Mouse (Mus musculus) intestine, embryonic 16.5 days (tissue): ENCODE measurements at regions not wholly inside any gene's neighbourhood (a gene's known extent, or its start where the extent isn't known, plus 50 kb on each side); places are given as distances from the start of the nearest gene placed in this dataset.

Experiments
- ATAC-seq: fragments of 200-750 bp; cut with Nextera tagmentation; 2 replicates; pipeline ENCODE4 v1.8.0; 2017; ENCODE audit warnings: moderate TSS enrichment, moderate library complexity
- H3K27ac ChIP-seq: fragments of 300-500 bp; sonication (generic); 2 replicates; pipeline ENCODE4 v1.5.1; 2014; ENCODE audit warnings: mild to moderate bottlenecking, low read length
- H3K27me3 ChIP-seq: fragments of 300-500 bp; sonication (generic); replicated peaks from 2 replicates; pipeline ENCODE4 v1.6.1; 2014; ENCODE audit warnings: low read length, control low read depth, mixed read lengths; ENCODE audit not compliant: control insufficient read depth, insufficient read depth
- H3K36me3 ChIP-seq: fragments of 300-500 bp; sonication (generic); 2 replicates; pipeline ENCODE4 v1.6.1; 2014; ENCODE audit warnings: low read length, control low read depth; ENCODE audit not compliant: control insufficient read depth, insufficient read depth
- H3K4me1 ChIP-seq: fragments of 300-500 bp; sonication (generic); 2 replicates; pipeline ENCODE4 v1.6.1; 2014; ENCODE audit warnings: low read length, control low read depth, mixed read lengths; ENCODE audit not compliant: control insufficient read depth, insufficient read depth
- H3K4me2 ChIP-seq: fragments of 300-500 bp; sonication (generic); 2 replicates; pipeline ENCODE4 v1.6.1; 2014; ENCODE audit warnings: low read depth, low read length, control low read depth
- H3K4me3 ChIP-seq: fragments of 300-500 bp; sonication (generic); 2 replicates; pipeline ENCODE4 v1.5.1; 2014; ENCODE audit warnings: mild to moderate bottlenecking, low read length
- H3K9ac ChIP-seq: fragments of 300-500 bp; sonication (generic); 2 replicates; pipeline ENCODE4 v1.6.1; 2014; ENCODE audit warnings: low read depth, low read length
- H3K9me3 ChIP-seq: fragments of 300-500 bp; sonication (generic); 2 replicates; pipeline ENCODE4 v1.6.1; 2016; ENCODE audit warnings: low read length, control low read depth; ENCODE audit not compliant: control insufficient read depth
- WGBS: fragments of 180-500 bp; shearing (Covaris S2); extraction: QIAGEN DNeasy Blood & Tissue Kit; methylation state at CpG from one replicate; pipeline ENCODE4 v1.1.7; 2014; 5-methylcytosine and 5-hydroxymethylcytosine counted together

- H3K4me2 ChIP-seq: no peak overlapping the region
- no peaks in the 10 kb centered on the region for H3K27me3 ChIP-seq
- no peak for ATAC-seq
- no peaks in the 10 kb centered on the region for H3K4me1 ChIP-seq
- no peak overlapping the region for H3K27ac ChIP-seq
- no peak overlapping the region for H3K4me3 ChIP-seq
- no peaks in the 10 kb centered on the region for H3K9me3 ChIP-seq
- 61% methylated on average over 4 of the region's 4 CpGs for WGBS
- H3K9ac ChIP-seq: no peak overlapping the region
- H3K36me3 ChIP-seq: no peaks in the 10 kb centered on the region
Measured at GRCm38 (mm10) chr13:70336069-70336468, 301.4 kb downstream of the Ice1 start.

GRCm38 (mm10) chr13:70340437-70340836 is 297.0 kb downstream of the Ice1 start:
- no peaks in the 10 kb centered on the region for H3K27me3 ChIP-seq
- 55% methylated on average over 3 of the region's 3 CpGs for WGBS
- H3K9me3 ChIP-seq: no peaks in the 10 kb centered on the region
- no peak for ATAC-seq
- no peak overlapping the region for H3K4me2 ChIP-seq
- H3K9ac ChIP-seq: no peak overlapping the region
- no peaks in the 10 kb centered on the region for H3K36me3 ChIP-seq
- H3K4me3 ChIP-seq: no peak overlapping the region
- no peak overlapping the region for H3K27ac ChIP-seq
- no peaks in the 10 kb centered on the region for H3K4me1 ChIP-seq

- WGBS: 77% methylated on average over 1 of the region's 1 CpGs
- Histone ChIP-seq H3K27me3 (no peaks in the 10 kb centered on the region), H3K4me3 (no peak overlapping the region), H3K9me3 (no peaks in the 10 kb centered on the region), H3K36me3 (no peaks in the 10 kb centered on the region), H3K4me1 (no peaks in the 10 kb centered on the region), H3K4me2 (no peak overlapping the region), H3K27ac (no peak overlapping the region), H3K9ac (no peak overlapping the region)
- no peak for ATAC-seq
Measured at GRCm38 (mm10) chr13:70343191-70343734, 294.2 kb downstream of the Ice1 start.

GRCm38 (mm10) chr13:70343911-70344310 is 293.5 kb downstream of the Ice1 start:
- Histone ChIP-seq H3K4me1 (no peaks in the 10 kb centered on the region), H3K27me3 (no peaks in the 10 kb centered on the region), H3K9ac (no peak overlapping the region), H3K9me3 (no peaks in the 10 kb centered on the region), H3K27ac (no peak overlapping the region), H3K4me3 (no peak overlapping the region), H3K4me2 (no peak overlapping the region), H3K36me3 (no peaks in the 10 kb centered on the region)
- no peak for ATAC-seq
- WGBS: 58% methylated on average over 2 of the region's 2 CpGs

GRCm38 (mm10) chr13:70344311-70344710 is 293.1 kb downstream of the Ice1 start:
- no peak overlapping the region for H3K27ac ChIP-seq
- H3K27me3 ChIP-seq: no peaks in the 10 kb centered on the region
- no peak for ATAC-seq
- no peak overlapping the region for H3K4me2 ChIP-seq
- H3K36me3 ChIP-seq: no peaks in the 10 kb centered on the region
- 66% methylated on average over 5 of the region's 5 CpGs for WGBS
- H3K4me1 ChIP-seq: no peaks in the 10 kb centered on the region
- no peak overlapping the region for H3K4me3 ChIP-seq
- no peaks in the 10 kb centered on the region for H3K9me3 ChIP-seq
- no peak overlapping the region for H3K9ac ChIP-seq

GRCm38 (mm10) chr13:70348456-70348855 is 289.0 kb downstream of the Ice1 start:
- ATAC-seq: no peak
- Histone ChIP-seq H3K9me3 (no peaks in the 10 kb centered on the region; the same call in 1 of the 2 replicates), H3K4me1 (no peaks in the 10 kb centered on the region), H3K36me3 (no peaks in the 10 kb centered on the region), H3K27me3 (no peaks in the 10 kb centered on the region), H3K27ac (no peak overlapping the region), H3K4me2 (no peak overlapping the region), H3K9ac (no peak overlapping the region), H3K4me3 (no peak overlapping the region)
- 80% methylated on average over 4 of the region's 4 CpGs for WGBS

- 47% methylated on average over 2 of the region's 2 CpGs for WGBS
- H3K4me2 ChIP-seq: no peak overlapping the region
- no peak overlapping the region for H3K27ac ChIP-seq
- no peak overlapping the region for H3K9ac ChIP-seq
- H3K9me3 ChIP-seq: no peaks in the 10 kb centered on the region; the same call in 1 of the 2 replicates
- ATAC-seq: no peak
- H3K36me3 ChIP-seq: no peaks in the 10 kb centered on the region
- H3K27me3 ChIP-seq: no peaks in the 10 kb centered on the region
- H3K4me3 ChIP-seq: no peak overlapping the region
- no peaks in the 10 kb centered on the region for H3K4me1 ChIP-seq
Measured at GRCm38 (mm10) chr13:70348965-70349364, 288.5 kb downstream of the Ice1 start.

- 75% methylated on average over 2 of the region's 2 CpGs for WGBS
- no peak overlapping the region for H3K4me2 ChIP-seq
- no peak overlapping the region for H3K4me3 ChIP-seq
- no peak overlapping the region for H3K27ac ChIP-seq
- no peaks in the 10 kb centered on the region for H3K27me3 ChIP-seq
- no peak for ATAC-seq
- no peak overlapping the region for H3K9ac ChIP-seq
- H3K4me1 ChIP-seq: no peaks in the 10 kb centered on the region
- H3K9me3 ChIP-seq: no peaks in the 10 kb centered on the region
- H3K36me3 ChIP-seq: no peaks in the 10 kb centered on the region
Measured at GRCm38 (mm10) chr13:70369647-70370046, 267.8 kb downstream of the Ice1 start.

- ATAC-seq: no peak
- H3K27me3 ChIP-seq: no peaks in the 10 kb centered on the region
- no peak overlapping the region for H3K27ac ChIP-seq
- WGBS: 59% methylated on average over 6 of the region's 6 CpGs
- H3K4me3 ChIP-seq: no peak overlapping the region
- no peaks in the 10 kb centered on the region for H3K36me3 ChIP-seq
- no peak overlapping the region for H3K4me2 ChIP-seq
- no peaks in the 10 kb centered on the region for H3K4me1 ChIP-seq
- H3K9me3 ChIP-seq: no peaks in the 10 kb centered on the region
- H3K9ac ChIP-seq: no peak overlapping the region
Measured at GRCm38 (mm10) chr13:70380772-70381171, 256.7 kb downstream of the Ice1 start.

- 62% methylated on average over 8 of the region's 8 CpGs for WGBS
- Histone ChIP-seq H3K27me3 (no peaks in the 10 kb centered on the region), H3K4me3 (no peak overlapping the region), H3K4me1 (no peaks in the 10 kb centered on the region), H3K36me3 (no peaks in the 10 kb centered on the region), H3K4me2 (no peak overlapping the region), H3K9me3 (no peaks in the 10 kb centered on the region), H3K9ac (no peak overlapping the region), H3K27ac (no peak overlapping the region)
- no peak for ATAC-seq
Measured at GRCm38 (mm10) chr13:70385292-70385691, 252.1 kb downstream of the Ice1 start.
